Mouse (Mus musculus): Measurements from ENCODE around the gene Prrc2a.

- TF ChIP-seq CTCF (IDR thresholded peaks at IDR 0.05; ENCODE audit: insufficient read depth, low read length) (no peak), POLR2A (IDR thresholded peaks at IDR 0.05; ENCODE audit: borderline replicate concordance, extremely low read depth, low read depth, low read length) (no peak)
Observed at GRCm38 (mm10) chr17:35153077-35153476, 11.6 kb downstream of the Prrc2a start.
